Mouse (Mus musculus): ENCODE results near the gene Elmo2.

DNA sequence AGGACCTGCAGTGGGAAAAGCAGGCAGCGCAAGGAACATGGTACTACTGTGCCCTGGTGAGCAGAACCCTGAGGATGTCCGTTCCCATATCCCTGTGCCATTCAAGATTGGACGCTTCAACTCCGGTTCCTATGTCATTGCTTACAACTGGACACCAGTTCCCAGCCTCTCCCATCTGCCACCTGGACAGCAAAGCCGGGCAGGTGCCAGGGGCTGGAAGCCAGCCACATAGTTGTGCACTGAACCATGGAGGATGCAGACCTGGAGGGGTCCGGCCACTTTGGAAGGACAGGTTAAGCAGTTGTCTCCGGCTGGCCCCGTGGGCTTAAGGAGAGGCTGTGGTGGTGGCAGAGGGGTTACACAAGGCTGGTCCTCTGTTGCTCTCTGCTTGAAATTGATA, 73.9 kb downstream of the Elmo2 start:
- TF ChIP-seq CTCF (IDR thresholded peaks at IDR 0.05; ENCODE audit: borderline replicate concordance, control insufficient read depth, extremely low read depth, insufficient read depth, low read length, poor library complexity), result no peak
- no peak for TF ChIP-seq POLR2A (IDR thresholded peaks at IDR 0.05; ENCODE audit: control insufficient read depth, extremely low read depth, insufficient read depth, low read length, poor library complexity)

All from thymus, adult 2 months (tissue).